Mouse (Mus musculus): ENCODE measurements at regions not wholly inside any gene's neighbourhood (a gene's known extent, or its start where the extent isn't known, plus 50 kb on each side); places are given as distances from the start of the nearest gene placed in this dataset.

DNA sequence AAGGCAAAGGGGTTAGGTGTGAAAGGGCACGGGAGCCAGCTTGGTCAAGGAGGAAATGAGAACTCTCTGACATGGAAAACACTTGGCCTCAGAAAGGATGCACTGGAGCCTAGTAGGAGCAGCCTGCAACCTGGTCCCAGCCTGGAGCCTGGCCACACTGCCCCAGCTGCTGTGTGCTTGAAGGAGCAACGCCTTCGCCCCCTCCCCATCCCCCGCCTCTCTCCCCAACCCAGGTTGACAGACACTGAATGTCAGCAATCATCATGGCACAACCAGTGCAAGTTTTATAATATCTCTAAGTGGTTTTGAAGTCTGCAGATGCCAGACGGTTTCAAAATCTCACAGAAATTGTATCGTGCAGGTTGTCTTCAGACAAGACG is 417.6 kb downstream of the Cmpk2 start:
- no peak for DNase-seq (ENCODE audit: low read depth, low spot score)

- no peak for DNase-seq (ENCODE audit: low read depth, low spot score)
Observed at GRCm38 (mm10) chr12:26885831-26886634, 417.0 kb downstream of the Cmpk2 start.

DNA sequence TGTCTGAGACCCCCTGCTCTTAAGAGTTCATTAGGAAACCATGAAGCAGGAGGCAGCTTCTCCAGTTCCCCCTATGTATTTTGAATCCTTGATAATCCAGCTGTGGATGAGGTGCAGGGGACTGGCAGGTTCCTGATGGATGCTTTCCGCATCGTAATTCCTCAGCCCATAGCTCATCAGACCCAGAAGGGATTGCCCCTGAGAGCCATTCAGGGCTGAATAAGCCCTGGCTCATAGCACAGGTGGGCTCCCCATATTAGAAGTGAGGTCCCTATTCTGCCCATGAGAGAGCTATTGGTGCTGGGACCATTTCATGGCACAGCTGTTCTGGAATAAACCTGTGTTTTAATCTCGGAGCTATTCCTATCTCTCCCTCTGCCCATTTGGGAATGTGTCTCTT is 416.1 kb downstream of the Cmpk2 start:
- no peak for DNase-seq (ENCODE audit: low read depth, low spot score)

GRCm38 (mm10) chr12:26884156-26884555 is 415.2 kb downstream of the Cmpk2 start:
- DNase-seq (ENCODE audit: low read depth, low spot score): no peak

DNA sequence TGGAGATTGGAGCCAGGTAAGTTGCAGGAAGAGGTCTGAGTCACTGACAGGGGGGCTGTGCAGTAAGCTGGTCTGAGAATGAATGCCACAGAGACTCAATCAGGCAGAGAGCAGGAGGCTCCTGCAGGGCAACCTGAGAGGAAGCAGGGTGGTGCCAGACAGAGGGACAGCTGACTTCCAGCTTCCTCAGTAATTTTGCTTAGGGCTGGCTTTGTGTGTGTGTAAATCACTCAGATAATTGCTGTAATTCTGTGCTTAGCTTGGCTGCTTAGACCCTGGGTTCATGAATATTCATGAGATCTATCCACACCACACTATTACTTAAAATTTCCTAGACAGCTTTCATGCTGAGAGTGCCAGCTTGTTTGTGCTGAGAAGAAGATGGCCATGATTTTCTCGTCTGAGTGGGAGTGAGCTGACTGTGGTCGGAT is 408.7 kb downstream of the Cmpk2 start:
- DNase-seq (ENCODE audit: low read depth, low spot score): peak; percentile 74

DNA sequence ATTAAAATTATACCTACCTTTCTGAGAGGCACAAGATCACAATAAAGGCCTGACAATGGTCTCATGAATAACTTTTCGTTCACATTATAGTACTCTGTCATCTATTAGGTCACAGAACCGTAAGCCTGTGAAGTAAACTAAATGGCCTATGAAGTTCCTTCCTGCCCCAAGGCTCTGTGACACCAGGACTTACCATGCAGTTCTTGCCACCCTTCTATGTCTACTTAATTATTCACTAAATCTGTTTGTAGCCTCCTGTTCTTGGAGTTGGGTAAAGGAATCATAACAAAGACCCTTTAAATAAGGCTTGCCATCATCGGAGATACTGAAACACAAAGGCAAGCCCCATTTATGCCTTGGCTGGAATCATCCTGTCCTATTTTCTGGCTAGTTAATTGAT is 408.3 kb downstream of the Cmpk2 start:
- no peak for DNase-seq (ENCODE audit: low read depth, low spot score)

- no peak for DNase-seq (ENCODE audit: low read depth, low spot score)
Observed at GRCm38 (mm10) chr12:26872466-26872865, 403.5 kb downstream of the Cmpk2 start.

DNA sequence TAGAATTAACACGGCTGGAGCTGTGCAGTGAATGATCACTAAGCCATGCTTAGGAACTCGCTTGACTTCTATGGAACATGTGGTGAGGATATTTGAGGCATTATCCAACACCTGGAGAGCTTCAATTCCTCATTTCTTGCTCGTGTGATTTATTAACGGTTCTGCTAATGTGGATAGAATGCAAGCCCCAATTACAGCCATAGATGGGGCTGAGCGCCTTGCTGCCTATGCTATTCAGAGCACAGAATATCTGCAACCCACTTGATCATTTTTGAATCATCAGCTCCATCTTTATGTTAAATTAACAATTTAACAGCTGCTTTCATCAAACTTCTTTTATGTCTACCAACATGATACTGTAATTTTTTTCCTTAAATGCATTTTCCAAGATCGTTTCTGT is 398.7 kb downstream of the Cmpk2 start:
- no peak for DNase-seq (ENCODE audit: low read depth, low spot score)

DNA sequence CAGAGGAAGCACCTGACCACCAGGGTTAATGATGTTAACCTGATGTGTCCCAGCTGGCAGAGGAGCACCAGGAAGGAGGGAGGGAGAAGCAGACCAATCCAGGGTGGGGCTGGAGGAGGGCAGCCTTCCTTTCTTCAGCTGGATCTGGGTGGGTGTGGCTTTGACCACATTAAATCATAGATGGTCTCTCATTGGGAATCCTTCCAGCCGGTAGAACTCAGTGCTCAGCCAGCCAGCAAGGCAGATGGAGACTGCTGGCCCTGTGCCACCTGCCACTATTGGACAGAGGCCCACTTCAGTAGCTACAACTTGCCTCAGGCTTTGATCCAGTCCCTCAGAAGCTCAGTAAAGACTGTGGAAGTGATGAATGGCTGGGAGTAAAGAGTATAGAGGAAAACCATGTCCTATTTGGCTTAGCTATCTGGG is 386.1 kb downstream of the Cmpk2 start:
- DNase-seq (ENCODE audit: low read depth, low spot score): peak; percentile 61

DNA sequence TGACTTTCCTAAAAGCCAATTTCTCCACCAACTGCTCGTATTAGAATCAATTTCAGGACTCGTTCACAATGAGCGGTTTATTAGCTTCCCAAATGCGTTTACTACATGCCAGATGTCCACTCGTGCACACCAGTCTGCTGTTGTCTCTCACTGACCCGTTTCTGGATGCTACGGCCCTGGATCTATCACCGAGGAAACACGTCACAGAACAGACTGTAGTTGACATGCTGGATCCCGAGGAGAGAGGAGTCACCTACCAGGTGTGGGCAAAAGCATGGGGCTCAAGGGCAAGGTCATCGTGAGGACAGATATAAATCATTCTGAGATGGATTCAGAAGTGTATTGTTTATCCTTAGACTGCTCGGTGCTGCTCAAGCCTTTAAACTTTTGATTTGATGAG is 375.9 kb downstream of the Cmpk2 start:
- DNase-seq (ENCODE audit: low read depth, low spot score): no peak

DNA sequence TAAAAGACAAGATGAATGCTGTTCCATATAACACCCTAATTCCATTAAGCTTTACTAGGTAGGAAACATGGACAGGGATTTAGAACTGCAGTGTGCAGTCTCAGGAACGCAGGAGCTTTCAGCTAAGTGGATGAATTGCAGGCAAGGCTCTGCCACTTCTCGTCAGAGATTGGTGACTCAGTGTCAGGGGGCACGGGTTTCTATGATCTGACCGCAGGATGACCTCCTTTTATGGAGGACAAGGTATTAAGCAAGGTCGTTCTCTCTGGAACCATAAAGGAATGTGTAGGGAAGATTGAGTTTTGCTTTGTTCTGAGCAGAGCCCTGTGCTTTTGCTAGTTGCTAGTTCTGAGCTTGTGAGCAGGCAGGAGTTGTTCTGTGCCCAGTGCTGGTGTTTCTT is 373.7 kb downstream of the Cmpk2 start:
- DNase-seq (ENCODE audit: low read depth, low spot score): no peak

DNA sequence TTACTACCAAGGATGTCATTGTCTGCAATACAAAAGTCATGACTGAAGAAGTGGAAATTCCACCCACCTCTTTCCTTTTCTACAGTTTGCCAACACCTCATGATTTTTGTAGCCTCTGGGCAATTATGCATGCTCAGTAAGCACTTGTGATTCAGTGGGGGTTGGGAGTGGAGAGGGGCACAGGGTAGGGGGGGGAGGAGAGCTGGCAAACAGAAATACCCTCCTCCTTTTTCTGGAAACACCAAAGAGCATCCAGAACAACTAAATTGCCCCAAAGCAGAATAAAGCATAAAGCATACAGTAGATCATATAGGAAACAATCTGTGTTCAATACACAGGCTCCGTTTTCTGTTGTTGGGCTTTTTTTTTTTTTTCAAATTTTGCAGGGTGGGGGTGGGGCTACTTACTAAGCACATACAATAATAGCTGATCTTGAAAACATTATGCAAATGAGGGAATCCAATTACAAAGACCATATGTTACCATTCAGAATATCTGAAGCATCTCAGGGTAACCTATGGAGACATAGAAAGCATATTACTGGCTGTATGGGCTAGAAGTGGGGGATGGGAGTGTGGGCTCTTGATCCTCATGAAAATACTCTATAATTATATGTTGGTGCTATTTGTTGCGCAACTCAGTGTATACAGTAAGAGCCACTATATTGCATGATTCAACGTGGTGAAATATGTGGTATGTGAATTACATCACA is 352.4 kb downstream of the Cmpk2 start:
- no peak for DNase-seq (ENCODE audit: low read depth, low spot score)

GRCm38 (mm10) chr12:26817866-26818265 is 348.9 kb downstream of the Cmpk2 start:
- no peak for DNase-seq (ENCODE audit: low read depth, low spot score)

DNA sequence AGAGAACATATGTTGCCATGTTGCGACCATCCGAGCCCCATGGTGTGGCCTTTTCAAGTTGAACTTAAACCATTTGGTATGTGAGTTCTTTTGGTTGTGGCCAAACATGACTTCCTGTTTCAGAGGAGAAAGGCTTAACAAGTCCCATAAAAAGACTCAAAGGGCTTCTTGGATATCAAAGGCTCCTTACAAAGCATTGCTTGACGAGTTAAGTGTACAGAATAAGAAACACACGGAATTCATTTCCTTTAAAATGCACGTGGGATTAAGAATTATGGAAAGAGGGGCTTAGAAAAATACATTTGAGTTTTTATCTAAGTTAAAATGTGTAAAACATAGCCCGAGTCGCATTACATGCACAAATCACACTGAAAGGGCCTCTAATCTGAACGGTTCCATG is 346.8 kb downstream of the Cmpk2 start:
- no peak for DNase-seq (ENCODE audit: low read depth, low spot score)

DNA sequence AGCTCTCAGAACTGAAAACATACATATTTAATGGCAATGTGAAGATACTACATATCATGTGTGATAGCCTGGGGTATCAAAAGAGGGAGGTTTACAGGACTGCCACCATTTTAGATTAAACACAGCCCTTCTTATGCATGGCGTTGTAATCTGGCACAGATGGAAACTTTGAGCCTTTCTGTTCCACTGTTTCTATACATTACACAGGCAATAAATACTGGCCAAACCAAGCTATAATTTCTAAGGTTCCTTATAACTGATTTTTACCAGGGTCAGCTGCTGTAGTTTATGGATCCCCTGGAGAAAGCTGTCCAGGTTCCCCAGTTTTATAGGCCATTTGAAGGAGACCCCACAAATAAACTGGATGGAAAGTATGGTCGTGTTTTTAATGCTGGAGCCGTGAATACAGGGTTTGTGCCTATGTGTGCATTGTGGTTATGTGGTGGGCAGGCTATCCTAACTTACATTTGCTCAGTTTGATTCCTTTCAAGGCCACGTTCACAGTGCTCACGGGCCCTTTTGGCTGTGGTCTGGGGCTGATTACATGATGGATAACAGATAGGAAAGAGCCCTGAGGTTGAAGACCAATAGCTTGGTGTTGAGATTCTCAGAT is 341.7 kb downstream of the Cmpk2 start:
- DNase-seq (ENCODE audit: low read depth, low spot score): no peak

- no peak for DNase-seq (ENCODE audit: low read depth, low spot score)
Observed at GRCm38 (mm10) chr12:26809670-26810069, 340.7 kb downstream of the Cmpk2 start.

DNA sequence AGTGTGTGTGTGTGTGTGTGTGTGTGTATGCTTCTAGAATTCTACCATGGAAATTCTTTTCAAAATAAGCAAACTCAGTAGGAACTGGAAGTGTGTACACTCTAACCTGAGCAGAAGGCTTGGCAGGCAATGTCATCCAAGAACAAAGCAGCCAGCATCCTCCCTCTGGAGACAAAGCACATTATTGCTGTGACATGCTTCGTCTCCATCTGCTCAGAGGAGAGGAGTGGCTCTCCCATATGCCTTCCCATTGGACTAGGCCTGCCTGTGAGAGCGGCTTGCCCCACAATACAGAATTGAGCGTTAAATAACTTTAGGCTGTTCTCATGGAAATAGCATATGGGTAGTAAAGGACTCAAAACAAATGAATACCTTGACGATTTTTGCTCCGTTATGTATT is 333.5 kb downstream of the Cmpk2 start:
- DNase-seq (ENCODE audit: low read depth, low spot score): peak; percentile 73

DNA sequence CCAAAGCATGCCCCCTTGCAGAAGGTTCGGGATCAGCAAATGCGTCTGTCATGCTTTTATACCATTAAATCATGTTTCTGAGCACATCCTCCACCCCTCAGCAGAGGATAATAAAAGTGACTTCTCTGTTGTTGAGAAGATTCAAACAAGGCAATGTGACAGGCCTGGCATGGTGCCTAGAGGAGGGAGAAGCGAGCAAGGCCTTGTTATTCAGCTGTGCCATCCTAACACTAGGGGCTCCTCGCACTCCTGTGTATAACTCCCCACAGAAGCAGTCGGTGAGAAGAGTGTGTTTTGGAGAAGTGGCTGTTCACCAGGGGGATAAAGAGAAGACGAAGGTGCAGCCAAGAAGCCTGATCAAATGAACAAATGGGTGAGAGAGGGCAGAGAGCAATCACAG is 330.3 kb downstream of the Cmpk2 start:
- no peak for DNase-seq (ENCODE audit: low read depth, low spot score)

DNA sequence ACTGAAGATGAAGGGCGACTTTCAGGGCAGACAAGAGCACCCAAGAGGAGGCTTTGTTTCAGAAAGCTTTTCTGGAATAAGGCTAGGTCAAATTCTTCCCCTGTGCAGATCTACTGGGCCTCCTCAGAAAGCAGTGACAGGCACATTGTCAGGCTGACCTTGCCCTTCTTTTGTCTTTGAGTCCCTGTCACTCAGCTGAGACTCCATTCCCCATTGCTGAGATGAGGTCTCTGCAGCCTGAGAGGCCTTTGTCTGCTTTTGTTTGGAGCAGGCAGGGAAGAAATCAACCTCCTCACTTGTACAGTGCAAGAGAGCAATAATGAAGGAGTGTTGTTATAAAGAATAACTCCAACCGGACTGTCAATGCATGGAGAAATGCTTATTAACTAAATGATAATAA is 327.4 kb downstream of the Cmpk2 start:
- no peak for DNase-seq (ENCODE audit: low read depth, low spot score)

- DNase-seq (ENCODE audit: low read depth, low spot score): no peak
Observed at GRCm38 (mm10) chr12:26789336-26789846, 320.4 kb downstream of the Cmpk2 start.

DNA sequence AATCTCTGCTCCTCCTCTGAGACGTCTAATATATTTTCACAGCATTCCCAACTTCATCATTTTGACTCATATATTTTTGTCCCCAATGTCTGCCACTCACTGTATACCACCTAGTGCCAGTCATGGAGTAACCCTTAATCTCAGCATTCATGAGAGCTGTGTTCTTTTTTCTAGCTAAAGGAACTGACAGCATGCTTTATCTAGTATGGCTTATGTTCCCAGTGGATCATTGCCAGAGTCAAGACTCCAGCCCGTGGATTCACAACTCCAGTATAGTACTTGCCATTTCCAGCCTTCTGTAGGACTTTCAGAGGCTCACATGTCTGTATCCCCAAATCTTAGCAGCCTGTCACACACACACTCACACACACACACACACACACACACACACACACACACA is 316.5 kb downstream of the Cmpk2 start:
- no peak for DNase-seq (ENCODE audit: low read depth, low spot score)

DNA sequence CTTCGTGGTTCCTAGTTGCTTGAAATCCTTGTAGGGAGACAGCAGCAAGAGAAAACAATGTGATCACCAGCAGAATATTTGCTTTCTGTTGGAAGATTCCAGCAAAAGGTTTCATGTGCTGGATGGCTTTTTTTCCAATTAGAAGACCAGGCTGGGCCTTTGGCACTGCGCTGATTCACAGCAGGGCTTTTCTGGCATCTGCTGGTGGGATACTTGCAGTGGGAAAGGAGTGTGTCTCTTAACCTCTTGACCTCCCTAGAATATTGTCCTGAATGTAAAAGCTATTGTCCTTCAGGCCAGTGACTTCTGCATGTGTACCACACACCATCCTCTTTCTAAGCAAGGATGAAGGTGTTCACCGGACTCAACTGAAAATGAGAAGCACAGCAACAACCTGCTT is 315.4 kb downstream of the Cmpk2 start:
- no peak for DNase-seq (ENCODE audit: low read depth, low spot score)

- no peak for DNase-seq (ENCODE audit: low read depth, low spot score)
Observed at GRCm38 (mm10) chr12:26783800-26784199, 314.8 kb downstream of the Cmpk2 start.

Measured in brain, embryonic 18.5 days (tissue).